ENCODE assay signal across 8 mouse cellular contexts in genomic region chr12:111816967-111817366, GRCm38 (mm10). TPM values are rescaled to one million over a fixed set of nuclear protein-coding genes. Genes with fewer than 3 reads are reported as not detected.
DNase-seq lines count a peak whose midpoint lies in the region; ATAC-seq and TF ChIP-seq lines count a peak whose summit lies in the region.

No protein-coding gene starts in this region.

- H3K9ac ChIP-seq in limb, embryonic 13.5 days, result peak overlapping the region; percentile 54

- peak overlapping the region; percentile 78 for H3K4me2 ChIP-seq in limb, embryonic 13.5 days (replicated peaks)

- H3K27ac ChIP-seq in gastrocnemius, adult 2 months, result peak overlapping the region; percentile 51; the same call in 1 of the 2 replicates
- H3K27ac ChIP-seq in limb, embryonic 13.5 days, result no peak overlapping the region

- H3K36me3 ChIP-seq in limb, embryonic 13.5 days, result peaks cover 16% of the 10 kb centered on the region

- no peak for DNase-seq in gastrocnemius, adult 2 months
- DNase-seq in gastrocnemius, postnatal 10 days, result no peak
- DNase-seq in spleen, adult 12 weeks (ENCODE audit: low spot score), result peak; percentile 30
- DNase-seq in spleen, postnatal 36 days (ENCODE audit: low spot score in 2 of 2), result no peak
- DNase-seq in left cerebral cortex, postnatal 4 days, result no peak
- DNase-seq in retina, embryonic 14.5 days (ENCODE audit: low spot score), result no peak

- intact Hi-C loops in gastrocnemius, adult 2 months (cut with DNase I), result loop anchor here (10.0 kb wide), 1 partner anchor 1008 kb away; the partner anchor contains the start of gene Cdca4
- intact Hi-C loops in left cerebral cortex, postnatal 4 days (cut with DNase I), result no loop called here

- peaks cover 42% of the 10 kb centered on the region for H3K4me1 ChIP-seq in limb, embryonic 13.5 days

- no peak for ATAC-seq in limb, embryonic 13.5 days (ENCODE audit: low FRiP score, low read depth)
- ATAC-seq in megakaryocyte, adult 5-6 weeks (ENCODE audit: poor library complexity, severe bottlenecking), result no peak

- WGBS in limb, embryonic 13.5 days, result 82% methylated on average over 9 of the region's 9 CpGs

- TF ChIP-seq CTCF in gastrocnemius, adult 2 months (IDR thresholded peaks at IDR 0.05), result no peak

- H3K27me3 ChIP-seq in limb, embryonic 13.5 days, result no peaks in the 10 kb centered on the region

- H3K9me3 ChIP-seq in limb, embryonic 13.5 days, result no peaks in the 10 kb centered on the region

- peak overlapping the region; percentile 88 for H3K4me3 ChIP-seq in gastrocnemius, adult 2 months
- H3K4me3 ChIP-seq in limb, embryonic 13.5 days, result no peak overlapping the region

RNA-seq across cellular contexts. Expression of gene Zfyve21, which starts 3.0 kb away (rescaled TPM):
- total RNA-seq in gastrocnemius, adult 2 months (2021), result 10 to 100 TPM; 15.6 to 18.0 TPM
- 10 to 100 TPM; 19.6 to 21.9 TPM for total RNA-seq in gastrocnemius, postnatal 10 days (2021)
- 105 and 111 TPM in 2 replicates for polyA plus RNA-seq in limb, embryonic 13.5 days (2015; fragmentation: Nextera tagmentation; extraction: Ambion mirVana)
- 10.5 and 14.8 TPM in 2 replicates for total RNA-seq in megakaryocyte, adult 5-6 weeks (2015)
- 7.4 and 11.0 TPM in 2 replicates for total RNA-seq in megakaryocyte, adult 5-6 weeks (2017)
- 10 to 100 TPM; 11.6 to 12.6 TPM for total RNA-seq in left cerebral cortex, postnatal 4 days (2021)

RNA-seq across cellular contexts. Expression of gene Xrcc3, which starts 3.3 kb away (rescaled TPM):
- under 1 TPM in 1 of 2 experiments, not detected in 1; 0.47 TPM for total RNA-seq in gastrocnemius, adult 2 months (2021)
- total RNA-seq in gastrocnemius, postnatal 10 days (2021), result 1 to 10 TPM; 1.6 to 2.0 TPM
- 7.2 and 11.0 TPM in 2 replicates for polyA plus RNA-seq in limb, embryonic 13.5 days (2015; fragmentation: Nextera tagmentation; extraction: Ambion mirVana)
- 3.7 and 4.6 TPM in 2 replicates for total RNA-seq in megakaryocyte, adult 5-6 weeks (2015)
- total RNA-seq in megakaryocyte, adult 5-6 weeks (2017), result 3.2 and 3.3 TPM in 2 replicates
- total RNA-seq in left cerebral cortex, postnatal 4 days (2021), result 1 to 10 TPM; 1.5 to 2.2 TPM

RNA-seq across cellular contexts. Expression of gene Klc1, which starts 58.3 kb away (rescaled TPM):
- 10 to 100 TPM; 61.5 to 75.9 TPM for total RNA-seq in gastrocnemius, adult 2 months (2021)
- total RNA-seq in gastrocnemius, postnatal 10 days (2021), result 10 to 100 TPM; 81.0 to 96.2 TPM
- polyA plus RNA-seq in limb, embryonic 13.5 days (2015; fragmentation: Nextera tagmentation; extraction: Ambion mirVana), result 112 and 113 TPM in 2 replicates
- 36.3 and 36.7 TPM in 2 replicates for total RNA-seq in megakaryocyte, adult 5-6 weeks (2015)
- 72.7 and 83.1 TPM in 2 replicates for total RNA-seq in megakaryocyte, adult 5-6 weeks (2017)
- 100 to 1,000 TPM; 716 to 729 TPM for total RNA-seq in left cerebral cortex, postnatal 4 days (2021)

Comparison
In these comparisons a context has a peak if more than half of its experiments do, and no peak if none do; other contexts are left out.
1. RNA of gene Klc1, which starts 58.3 kb away (total RNA-seq): 716 to 729 TPM in left cerebral cortex, postnatal 4 days; 81.0 to 96.2 TPM in gastrocnemius, postnatal 10 days, 61.5 to 75.9 TPM in gastrocnemius, adult 2 months and 36.3 to 83.1 TPM in megakaryocyte, adult 5-6 weeks; every median in the first group is over 4 times any median in the second.